Mouse (Mus musculus) spleen, adult 12 weeks (tissue): Measurements from ENCODE around the gene Ctnna2.

ENCODE experiments used
- DNase-seq: peaks from one replicate; pipeline ENCODE4 v3.0.0; 2022; ENCODE audit warnings: low spot score

The Ctnna2 gene

DNA sequence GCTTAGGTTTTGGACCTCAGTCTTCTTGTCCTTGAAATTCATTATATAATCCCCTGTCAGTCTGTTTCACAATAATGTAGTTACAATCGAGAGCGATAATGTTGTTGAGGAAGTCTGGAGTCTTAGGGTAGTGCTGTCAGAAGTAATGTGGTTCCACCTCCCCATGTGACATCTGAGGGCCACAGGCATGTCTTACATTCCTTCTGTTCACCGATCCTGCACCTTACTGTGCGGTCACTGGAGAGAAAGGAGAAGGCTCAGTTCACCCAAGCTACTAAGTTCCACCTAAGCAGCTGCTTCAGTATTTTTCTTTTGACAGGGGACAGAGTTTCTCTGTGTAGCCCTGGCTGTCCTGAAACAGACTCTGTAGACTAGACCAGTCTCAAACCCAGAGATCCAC is 723.2 kb downstream of the Ctnna2 start:
- DNase-seq = no peak

DNA sequence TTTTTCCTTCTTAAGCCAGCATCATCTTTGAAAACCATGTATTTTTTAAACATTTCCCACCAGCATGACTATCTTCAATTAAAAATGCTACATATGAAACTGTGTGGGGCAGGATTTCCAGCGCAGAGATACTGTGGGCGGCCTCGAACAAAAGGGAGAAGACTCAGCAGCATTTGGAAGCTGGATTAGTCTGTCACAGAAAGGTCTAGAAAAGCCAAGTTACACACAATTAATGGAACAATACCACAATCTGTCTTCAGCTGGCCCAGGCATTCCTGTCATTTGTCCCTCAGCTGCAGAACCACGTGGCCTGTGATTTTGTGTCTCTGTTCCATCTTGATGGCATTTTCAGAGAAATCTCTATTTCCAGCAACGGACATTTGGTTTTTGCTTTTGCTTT is 726.0 kb downstream of the Ctnna2 start:
- DNase-seq = no peak

DNA sequence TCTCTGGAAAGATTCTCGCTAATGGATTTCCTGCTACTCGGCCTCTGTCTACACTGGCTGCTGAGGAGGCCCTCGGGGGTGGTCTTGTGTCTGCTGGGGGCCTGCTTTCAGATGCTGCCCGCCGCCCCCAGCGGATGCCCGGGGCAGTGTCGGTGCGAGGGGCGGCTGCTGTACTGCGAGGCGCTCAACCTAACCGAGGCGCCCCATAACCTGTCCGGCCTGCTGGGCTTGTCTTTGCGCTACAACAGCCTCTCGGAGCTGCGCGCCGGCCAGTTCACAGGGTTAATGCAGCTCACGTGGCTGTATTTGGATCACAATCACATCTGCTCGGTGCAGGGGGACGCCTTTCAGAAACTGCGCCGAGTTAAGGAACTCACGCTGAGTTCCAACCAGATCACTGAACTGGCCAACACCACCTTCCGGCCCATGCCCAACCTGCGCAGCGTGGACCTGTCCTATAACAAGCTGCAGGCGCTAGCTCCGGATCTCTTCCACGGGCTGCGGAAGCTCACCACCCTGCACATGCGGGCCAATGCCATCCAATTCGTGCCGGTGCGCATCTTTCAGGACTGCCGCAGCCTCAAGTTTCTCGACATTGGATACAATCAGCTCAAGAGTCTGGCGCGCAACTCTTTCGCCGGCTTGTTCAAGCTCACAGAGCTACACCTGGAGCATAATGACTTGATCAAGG is 735.8 kb downstream of the Ctnna2 start:
- DNase-seq = no peak

DNA sequence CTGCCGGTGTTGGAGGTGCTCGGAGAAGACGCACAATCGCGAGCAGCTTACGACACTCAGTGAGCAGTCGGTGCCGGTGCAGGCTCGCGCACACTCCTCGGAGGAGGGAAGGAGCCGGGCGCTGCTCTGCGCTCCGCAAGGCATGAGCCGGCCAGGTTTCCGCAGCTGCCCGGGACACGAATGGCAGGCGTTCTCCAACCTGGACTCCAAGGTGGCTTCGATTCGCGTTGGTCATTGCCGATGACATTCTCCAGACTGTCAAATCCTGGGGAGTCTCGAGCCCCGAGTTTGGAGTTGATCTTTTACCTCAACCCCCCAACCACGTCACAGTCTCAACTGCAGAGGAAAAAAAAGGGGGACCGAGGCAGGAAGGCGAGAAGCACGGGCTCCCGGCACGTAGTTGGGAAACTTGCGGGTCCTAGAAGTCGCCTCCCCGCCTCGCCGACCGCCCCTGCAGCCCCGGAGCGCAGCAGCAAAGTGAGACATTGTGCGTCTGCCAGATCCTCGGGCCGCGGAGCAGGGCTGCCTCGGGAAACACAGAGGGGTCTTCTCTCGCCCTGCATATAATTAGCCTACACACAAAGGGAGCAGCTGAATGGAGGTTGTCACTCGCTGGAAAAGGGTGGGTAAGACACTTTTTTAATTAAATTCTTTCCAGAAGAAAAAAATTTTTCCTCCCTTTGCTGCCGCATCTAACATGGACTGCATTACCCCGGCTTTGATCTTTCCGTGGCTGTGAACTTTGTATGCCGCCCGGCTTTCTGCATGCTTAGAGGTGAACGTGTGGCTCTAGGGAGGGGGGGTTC is 736.7 kb downstream of the Ctnna2 start, which contains the start of gene Lrrtm1:
Gene Lrrtm1, plus strand, starts transcription at position 89 of the 806 bp plus-strand sequence.
- DNase-seq = no peak

DNA sequence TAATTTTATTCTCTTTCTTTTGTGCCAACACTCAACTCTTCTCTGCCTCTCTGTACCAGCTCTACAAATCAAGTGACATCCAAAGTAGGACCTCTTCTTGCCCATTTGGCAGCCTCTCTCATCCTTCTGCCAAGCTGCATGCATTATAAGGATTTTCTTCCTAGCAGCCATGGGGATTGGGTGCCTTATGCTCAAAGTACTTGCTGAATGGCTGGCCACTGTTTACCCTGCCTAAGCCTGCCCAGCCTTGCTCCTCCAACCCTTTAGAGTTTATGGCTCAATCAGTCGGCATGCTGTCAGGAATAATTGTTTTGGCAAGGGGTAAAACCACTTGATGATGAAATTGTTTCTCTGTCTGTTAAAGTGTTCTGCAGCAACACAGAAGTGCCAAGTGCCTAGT is 739.1 kb downstream of the Ctnna2 start:
- no peak for DNase-seq

DNA sequence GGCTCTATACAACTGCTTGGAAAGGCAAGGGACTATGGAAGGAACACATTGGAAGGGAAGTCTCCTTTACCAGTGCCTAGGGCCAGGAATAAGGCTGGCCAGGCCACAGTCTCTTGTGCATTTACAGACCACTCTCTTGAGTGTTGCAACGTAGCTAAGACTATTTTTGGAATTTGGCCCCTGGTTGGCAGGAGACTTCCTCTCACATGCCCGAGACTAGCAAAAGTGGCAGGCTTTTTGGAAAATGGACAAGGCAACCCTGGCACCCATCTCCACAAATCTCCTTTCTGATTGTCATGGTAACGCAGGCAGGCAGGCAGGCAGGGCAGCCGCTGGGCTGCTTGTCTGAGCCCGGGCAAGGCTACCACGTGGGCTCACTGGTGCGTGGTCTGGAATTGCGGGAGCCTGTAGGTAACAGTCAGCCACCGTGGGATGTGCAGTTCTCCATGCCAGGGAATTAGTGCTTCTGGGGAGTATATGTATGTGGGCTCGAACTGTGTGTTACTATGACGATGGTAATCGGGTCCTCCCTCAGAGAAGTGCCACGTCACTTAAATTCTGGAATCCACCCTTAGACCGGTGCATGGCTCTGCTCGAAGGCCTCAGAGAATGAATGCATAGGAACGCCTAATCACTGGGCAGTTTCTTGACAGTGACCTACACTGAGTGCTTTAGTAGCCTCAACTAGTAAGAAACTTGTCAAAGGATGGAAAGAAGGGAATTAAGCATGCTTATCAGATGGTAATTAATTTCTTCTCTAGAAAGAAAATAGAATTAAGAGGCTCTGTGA is 756.5 kb downstream of the Ctnna2 start:
- no peak for DNase-seq

DNA sequence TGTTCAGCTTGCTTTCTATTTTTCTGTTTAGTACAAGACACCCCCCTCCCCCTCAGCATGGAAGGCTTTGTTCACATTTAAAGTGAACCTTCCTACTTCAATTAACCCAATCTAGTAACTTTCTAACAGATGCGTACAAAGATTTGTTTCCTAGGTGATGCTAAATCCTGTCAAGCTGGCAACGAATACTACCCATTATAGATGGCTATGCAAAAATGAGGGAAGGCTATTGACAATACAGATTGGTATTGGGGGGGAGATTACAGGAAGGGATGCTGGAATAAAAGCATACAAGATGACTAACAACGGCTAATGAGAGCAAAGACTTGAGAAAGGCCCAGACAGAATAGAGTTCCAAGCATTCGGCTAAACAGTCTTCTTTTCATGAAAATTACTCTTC is 758.7 kb downstream of the Ctnna2 start:
- DNase-seq = no peak

DNA sequence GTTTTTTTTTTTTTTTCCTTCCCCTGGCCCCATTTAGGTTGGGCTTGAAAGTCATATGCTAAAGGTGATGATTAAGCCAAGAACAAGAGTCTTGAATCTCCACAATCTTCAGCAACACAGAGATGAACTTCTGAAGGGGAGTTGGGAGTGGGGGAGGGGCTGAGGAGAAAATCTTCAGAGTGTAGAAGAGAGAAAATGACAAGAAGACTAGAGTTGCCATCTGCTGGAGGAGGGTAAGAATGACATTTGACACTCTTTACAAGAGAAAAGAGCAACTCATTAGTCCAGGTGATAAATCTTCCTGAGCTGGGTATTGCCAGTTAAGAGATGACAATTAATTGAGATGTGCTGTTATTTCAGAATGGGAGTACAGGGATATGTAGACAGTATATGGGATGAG is 760.6 kb downstream of the Ctnna2 start:
- no peak for DNase-seq

DNA sequence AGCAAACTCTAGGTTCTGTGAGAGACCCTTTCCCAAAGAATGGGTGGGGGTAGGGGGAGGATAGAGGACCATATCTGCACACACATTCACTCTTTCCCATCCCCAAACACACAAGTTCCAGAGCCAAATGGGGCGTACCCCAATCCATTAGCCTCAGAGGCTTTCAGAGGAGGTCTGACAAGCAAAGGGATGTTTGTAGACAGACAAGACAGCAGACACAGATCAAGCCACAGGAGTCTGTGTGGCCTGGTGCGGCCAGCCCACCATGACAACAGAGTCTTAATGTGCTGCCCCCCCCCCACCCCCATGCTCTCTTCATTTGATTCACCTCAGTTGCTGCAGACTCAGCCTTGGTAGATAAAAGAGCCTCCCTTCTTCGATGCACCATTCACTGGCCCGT is 764.2 kb downstream of the Ctnna2 start:
- DNase-seq = no peak

DNA sequence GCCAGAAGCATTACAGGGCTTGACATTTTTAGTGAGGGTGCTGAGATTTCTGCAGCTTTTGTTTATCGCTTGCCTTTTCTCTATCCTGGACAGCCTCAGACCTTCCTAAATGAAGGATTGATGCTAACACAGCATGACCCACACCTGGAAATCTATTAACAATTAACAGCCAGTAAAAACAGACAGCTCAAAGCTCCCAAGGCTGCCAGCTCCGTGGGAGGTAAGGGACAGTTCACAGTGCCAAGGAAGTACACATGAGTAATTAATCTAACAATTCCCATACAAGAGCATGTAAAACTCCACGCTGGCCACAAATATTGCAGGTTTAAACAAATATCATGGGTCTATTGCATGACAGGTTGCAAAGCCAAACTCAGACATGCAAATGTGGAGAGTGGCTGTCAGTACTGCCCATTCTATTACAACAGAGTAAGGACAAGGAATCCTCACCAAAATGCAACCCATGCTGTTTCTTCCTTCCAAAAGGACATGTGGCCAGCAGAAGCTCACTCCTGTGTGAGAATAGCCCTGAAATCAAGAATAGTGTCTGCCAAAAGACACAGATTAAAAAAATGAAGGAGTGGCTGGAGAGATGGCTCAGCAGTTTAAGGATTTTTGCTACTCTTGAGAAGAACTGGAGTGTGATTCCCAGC is 765.6 kb downstream of the Ctnna2 start:
- no peak for DNase-seq

DNA sequence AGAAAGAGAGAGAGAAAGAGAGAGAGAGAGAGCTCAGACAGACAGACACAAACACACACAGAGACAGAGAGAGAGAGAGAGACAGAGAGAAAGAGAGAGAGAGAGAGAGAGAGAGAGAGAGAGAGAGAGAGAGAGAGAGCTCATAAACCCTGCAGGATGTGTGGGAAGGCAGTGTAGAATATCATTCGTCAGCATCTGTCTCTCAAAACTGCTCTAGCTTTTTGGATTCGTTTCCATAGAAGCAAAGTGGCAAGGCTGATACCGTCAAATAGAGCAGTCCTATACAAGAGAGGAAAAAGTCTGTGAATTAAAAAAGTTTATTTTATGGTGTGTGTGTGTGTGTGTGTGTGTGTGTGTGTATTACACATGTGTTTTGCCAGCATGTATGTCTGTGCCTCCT is 769.6 kb downstream of the Ctnna2 start:
- no peak for DNase-seq

DNA sequence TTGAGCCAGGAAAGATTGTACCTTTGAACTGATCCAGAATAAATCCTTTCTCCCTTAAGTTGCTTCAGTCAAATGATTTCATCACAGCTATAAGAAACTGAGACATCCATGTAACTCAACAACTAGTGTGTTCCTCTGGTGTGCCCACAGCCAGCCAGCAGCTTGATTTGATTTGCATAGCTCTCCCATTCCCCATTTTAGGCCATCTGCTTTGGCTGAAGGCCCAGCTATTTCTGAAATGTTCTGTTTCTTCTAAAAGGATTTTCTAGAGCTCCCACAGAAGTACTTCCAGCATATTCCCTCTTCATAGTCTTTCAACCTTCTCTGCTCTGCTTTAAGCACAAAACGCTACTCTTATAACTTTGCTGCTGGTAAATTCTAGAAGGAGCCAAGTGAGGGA is 770.3 kb downstream of the Ctnna2 start:
- no peak for DNase-seq

DNA sequence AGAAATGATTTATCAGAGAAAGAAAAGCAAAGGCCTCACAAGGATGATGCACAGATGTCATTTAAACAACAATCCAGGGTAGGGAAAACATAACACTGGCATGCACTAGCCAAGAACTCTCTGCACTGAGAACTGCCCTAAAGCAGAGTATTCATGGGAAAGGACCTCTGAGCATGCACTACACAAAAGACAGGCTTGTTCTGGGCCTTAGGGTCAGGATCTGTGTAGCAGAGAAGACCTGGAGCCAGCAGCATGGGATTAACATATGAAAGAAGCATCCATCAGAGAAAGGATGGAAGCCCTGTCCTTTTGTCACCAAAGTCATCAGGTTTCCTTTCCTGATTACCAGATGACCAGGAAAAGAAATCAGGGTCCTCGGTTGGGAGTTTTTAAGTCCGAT is 780.1 kb downstream of the Ctnna2 start:
- DNase-seq = no peak

DNA sequence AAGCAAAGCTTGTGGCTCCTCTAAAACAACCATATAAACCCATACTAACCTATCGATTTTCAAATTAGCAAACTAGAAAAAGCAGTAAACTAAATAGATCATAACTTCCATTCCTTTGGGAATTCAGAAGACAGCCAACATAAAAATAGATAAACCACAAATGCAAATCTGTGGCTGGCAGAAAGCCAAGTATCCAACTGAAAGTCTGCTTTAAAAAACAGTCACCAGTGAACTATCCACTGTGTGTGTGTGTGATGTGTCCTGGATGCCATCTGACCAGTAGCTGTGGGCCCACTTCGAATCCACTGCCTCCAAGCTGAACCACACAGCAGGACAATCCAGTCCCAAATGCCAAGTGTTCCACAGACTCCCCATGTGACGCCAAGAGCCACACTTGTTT is 782.8 kb downstream of the Ctnna2 start:
- DNase-seq = no peak

DNA sequence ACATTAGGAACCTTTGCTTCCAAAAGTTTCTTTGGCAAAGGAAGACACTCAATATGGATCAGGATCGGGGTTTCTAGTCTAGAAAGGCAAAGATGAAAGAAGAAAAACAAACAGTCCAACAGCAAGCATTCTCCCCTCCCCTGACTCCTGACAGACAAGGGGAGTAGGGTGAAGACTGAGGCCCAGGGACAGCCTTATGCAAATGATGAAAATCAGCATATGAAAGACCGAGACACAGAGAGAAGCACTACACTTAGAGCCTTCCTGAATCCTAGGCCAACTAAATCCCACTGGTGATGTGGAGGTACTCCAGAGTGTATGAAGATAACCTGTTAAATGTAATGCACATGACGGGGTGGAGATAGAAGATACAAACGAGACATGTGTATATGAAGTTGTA is 787.9 kb downstream of the Ctnna2 start:
- no peak for DNase-seq

DNA sequence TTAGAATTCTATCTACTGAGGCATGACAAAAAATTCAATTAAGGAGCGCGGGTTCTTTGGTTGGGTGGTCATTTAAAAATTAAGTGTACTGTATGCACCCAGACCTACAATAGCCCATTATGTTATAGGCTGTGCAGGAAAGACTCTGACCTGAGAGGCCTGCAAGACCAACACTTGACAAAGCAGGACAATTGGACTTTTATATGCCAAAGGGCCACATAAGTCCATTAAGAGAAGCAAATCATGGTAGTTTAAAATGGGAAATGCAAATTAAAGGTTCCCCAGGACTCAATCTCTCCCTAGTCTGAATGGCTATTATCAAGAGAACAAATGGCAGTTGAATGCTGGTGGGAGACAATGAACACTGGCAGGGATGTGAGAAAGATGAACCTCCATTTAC is 790.9 kb downstream of the Ctnna2 start:
- DNase-seq = no peak

DNA sequence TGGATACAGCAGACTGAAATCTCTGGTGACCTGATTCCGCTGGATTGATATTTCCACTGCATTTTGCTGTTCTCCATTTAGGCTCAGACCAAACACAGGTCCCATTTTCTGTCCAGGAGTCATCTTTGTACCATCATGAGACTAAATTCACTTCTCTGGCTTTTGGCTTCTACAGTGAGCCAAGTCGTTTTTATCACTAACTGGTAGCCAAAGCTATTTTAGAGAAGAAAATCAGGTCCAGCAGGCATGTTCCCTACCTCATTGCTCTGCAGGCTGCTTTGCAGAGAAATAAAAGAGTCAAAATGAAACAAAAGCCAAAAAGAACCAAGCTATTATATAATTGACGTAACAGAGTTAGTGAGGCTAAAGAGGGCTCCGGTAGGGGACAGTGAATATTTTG is 793.7 kb downstream of the Ctnna2 start:
- DNase-seq = no peak

DNA sequence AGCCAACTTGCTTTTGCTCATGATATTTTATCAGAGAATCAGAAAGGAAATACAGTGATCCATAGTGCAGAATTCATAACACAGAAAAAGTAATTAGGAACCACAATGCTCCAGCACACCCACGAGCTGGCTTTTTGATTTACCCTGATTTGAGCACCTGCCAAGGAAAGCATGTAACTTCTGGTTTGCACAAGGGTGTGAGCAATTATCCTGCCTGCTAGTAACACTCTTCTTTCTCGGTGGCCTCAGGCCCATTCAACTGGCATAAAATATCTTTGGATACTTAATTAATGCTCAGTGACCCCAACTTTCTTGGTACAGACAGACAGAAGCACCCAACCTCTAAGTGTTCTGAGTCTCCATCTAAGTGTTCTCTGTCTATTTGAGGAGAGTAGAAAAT is 794.6 kb downstream of the Ctnna2 start:
- no peak for DNase-seq

DNA sequence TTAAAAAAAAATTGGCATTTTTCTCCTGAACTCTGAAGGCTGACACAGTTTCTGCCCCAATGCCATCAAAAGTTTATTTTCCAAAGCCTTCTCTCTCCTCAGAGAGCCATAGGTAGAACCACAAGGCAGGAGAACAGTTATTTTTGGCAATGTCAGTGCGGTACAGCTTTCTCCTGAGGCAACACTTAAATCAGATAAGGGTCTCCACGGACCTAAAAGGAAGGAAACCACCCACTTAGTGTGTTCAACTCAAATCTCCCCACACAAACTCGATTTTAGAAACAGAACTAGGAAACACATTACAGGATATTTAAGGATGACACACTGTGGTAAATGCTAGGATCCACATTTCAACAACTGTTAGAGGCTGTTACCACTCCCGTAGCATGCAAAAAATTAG is 803.7 kb downstream of the Ctnna2 start:
- DNase-seq = no peak

DNA sequence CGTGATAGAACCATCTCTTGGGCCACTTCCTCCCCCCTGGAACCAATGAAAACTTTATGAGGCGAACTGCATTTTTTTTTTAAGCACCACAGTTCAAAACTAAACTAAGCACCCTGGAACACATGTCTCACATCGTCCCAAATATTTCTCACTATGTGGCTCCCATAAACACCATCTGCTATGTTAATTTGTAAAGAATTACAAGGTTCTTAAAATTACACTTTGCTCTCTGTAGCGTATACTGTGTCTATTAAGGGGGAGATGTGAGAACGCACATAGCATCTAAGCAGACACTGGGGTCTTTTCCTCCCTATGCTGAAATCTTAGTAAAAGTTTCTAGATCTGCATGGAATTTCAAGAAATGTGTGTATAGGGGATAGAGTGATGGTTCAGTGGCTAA is 822.5 kb downstream of the Ctnna2 start:
- no peak for DNase-seq

DNA sequence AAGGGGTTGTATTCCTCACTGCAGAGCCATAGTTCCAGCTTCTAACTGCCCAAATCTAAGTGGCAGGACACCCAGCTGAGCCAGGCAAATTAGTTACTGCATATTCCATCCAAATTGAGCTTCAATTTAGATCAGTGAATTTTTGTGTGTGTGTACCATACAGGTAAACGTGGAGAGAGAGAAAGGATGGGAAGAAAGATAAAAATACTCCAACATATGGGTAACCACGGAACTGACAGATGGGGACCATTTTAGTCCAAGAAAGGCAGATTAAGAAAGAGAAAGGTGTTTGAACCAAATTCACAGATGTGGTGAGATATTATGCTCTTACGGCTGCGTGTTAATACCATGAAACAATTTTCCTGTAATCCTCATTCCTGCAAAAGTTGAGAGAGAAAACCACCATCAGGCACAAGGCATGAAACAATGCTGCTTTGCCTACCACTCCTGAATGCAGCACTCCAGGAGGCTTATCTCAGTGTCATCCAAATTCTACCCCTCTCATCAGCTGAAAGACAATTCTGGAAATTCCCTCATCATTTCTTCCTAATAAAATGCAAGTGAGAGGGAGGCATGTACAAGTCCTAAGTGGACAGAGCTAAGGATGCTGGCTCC is 840.1 kb downstream of the Ctnna2 start:
- no peak for DNase-seq

DNA sequence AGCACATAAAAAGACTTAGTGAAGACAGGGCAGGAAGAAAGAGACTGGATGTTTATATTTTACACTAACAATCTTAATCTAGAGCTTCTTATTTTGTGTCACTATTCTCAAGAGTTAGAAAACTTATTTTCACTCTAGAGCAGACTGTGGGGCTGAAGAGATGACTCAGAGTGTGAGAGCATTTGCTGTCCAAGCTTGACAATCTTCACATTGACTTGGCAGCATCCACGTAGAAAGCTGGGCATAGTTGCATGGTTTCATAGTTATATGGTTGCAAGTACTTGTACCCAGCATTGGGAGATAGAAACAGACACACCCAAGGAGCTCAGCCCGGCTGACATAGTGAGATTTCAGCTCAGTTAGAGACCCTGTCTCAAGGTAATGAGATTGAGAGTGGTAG is 858.6 kb downstream of the Ctnna2 start:
- DNase-seq = no peak
